Mouse (Mus musculus) embryo, embryonic 10.5 days (tissue): ENCODE results near the gene Fam205c.

Experiments used
- DNase-seq: peaks from one replicate; pipeline ENCODE4 v3.0.0-alpha.2; 2015; ENCODE audit warnings: low spot score

Fam205c gene

DNA sequence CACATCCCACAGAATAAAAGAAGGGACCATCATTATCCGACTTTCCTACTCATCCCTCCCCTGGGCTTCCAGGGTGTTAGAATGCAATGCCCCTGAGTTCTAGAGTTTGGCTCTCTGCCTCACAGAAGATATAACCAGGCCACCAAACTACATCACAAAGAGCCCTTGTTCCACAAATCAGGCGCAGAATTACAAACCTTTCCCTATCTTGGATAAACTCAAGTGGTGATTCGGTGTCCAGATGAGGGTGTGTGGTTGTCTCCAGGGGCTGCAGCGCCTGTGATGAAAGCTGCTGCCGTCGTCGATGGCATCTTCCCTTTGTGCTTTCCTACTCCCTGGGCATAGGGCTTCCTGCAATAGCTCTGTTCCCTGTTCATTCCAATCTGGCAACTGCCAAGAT, at the start of gene Fam205c:
Gene Fam205c, minus strand, starts transcription at position 101 of the 400 bp plus-strand sequence.
- DNase-seq: no peak

DNA sequence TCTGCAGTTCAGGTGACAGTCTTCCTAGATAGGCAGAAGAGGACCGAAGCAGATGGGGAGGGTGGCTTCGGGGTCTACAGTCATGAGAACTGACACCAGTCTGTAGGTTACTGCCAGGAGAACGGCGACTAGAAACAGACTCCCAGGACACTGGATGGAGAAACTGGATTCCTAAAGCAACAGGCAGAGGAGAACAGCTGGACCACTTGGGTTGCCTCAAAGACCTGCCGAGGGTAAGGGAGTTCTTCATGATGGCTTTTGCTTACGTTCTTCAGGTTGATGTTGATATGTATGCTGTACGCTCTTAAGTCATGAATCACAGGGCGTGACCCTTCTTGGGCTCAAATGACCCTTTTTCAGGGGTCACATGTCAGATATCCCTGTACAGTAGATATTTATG, 48.4 kb upstream of the Fam205c start:
- DNase-seq: no peak

DNA sequence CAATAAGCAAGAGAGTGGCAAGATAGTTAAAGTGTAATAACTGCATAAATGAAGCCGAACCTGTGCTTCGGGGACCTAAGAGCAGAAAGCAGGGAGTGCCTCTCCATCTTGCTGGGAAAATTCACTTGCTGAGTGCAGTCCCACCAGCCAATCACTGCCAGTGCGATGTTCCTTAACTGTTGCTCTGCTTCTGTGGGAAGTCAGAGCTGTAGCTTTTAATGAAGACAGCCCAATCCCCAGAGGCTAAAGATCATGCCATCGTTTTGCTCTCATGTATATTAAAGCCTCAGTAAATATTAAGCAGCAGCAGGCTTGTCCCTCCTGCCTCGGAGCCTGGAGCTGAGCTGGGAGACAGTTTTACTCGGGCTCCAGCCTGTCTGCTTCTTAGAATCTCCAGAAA, 48.0 kb upstream of the Fam205c start:
- DNase-seq: no peak

- no peak for DNase-seq
These were observed 47.5 kb upstream of the Fam205c start for GRCm38 (mm10) chr4:42921536-42921935.

DNA sequence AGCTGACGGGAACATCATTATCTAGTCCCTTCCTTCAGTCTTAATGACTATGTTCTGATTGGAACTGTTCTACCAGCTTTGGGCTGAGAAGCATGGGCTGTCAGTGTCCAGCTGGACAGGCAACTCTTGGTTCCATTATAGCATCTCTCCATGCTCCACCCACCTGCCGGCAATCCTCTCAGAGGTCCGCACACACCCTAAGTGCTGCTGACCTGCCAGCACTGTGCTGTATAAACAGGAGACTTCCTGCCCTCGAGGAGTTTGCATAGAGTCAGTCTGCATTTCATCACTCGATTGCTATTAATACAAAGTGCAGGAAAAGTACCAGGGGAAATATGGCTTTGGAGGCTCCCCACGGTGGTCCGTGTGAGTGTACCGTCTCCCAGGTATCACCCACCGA, 46.7 kb upstream of the Fam205c start:
- DNase-seq: no peak

GRCm38 (mm10) chr4:42917402-42917774, 43.4 kb upstream of the Fam205c start:
- peak; percentile 21 for DNase-seq

- peak; percentile 41 for DNase-seq
These were observed 42.8 kb upstream of the Fam205c start, which contains the start of gene Phf24 for GRCm38 (mm10) chr4:42916617-42917401. Phf24 (plus strand) TSS chr4:42916660.

DNA sequence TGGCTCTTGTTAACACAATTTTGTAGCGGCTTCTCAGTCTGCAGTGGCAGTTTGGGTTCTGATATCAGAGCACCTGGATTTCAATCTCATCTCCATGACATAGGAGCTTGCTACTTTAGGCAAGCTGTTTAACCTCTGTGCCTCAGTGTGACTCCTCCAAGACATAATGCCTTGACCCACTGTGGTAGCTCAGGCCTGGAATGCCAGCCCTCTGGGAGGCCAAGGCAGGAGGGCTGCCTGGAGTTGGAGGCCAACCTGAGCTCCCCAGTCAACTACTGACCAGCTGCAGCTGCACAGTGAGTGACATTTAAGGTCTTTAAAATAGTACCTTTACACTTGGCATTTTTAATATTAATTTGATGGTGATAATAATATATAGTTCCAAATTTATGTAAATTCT, 41.9 kb upstream of the Fam205c start:
- DNase-seq: no peak

DNA sequence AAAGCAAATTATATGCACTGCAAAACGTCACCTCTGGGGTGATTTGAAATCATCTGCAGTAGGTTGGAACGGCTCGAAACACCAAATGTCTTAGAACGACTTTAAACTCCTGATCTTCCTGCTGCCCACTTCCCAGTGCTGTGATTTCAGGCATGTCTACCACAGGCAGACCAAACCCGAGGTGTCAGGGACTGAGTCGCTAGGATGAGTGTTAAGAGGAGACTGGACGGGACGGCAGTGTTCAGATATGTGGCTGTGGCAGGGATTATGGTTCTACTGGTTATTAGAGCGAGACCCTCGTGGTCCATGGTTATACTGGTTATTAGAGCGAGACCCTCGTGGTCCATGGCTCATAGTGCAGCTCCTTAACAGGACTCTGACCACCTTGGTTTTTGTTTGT, 41.3 kb upstream of the Fam205c start:
- DNase-seq: no peak

- DNase-seq: no peak
These were observed 39.4 kb upstream of the Fam205c start for GRCm38 (mm10) chr4:42913391-42913790.

DNA sequence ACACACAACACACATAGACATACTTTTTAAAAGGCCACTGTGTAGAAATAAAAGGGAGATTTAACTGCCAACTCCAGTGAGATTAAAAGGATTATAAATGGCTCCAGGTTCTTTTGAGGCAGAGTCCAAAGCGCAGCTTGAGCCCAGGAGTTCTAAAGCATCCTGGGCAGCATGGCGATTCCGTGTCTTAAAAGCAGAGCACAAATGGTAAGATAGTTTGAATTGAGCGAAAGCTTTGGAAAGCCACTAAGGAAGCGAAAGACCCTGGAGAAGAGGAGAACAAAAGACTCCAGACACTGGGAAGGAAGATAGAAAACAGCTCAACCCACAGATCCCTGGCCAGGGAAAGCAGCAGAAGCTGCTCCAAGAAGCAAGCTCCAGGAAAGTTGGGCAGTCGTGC, 30.9 kb upstream of the Fam205c start:
- no peak for DNase-seq

DNA sequence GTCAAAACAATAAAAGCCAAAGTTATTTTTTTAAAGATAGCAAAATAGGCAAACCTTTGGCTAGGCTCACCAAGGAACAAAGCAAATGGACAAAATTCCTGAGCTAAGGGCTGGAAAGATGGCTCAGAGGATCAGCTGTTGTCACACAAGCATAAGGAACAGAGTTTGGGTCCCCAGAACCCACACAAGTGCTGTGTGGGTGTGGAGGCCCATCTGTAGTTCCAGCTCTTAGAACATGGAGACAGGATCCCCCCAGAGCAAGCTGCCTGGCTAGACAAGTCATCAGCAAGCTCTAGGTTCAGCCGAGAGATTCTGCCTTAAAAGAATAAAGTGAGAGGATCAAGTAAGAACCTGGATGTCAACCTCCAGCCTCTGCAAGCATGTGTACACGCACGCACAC, 30.5 kb upstream of the Fam205c start:
- DNase-seq: no peak

DNA sequence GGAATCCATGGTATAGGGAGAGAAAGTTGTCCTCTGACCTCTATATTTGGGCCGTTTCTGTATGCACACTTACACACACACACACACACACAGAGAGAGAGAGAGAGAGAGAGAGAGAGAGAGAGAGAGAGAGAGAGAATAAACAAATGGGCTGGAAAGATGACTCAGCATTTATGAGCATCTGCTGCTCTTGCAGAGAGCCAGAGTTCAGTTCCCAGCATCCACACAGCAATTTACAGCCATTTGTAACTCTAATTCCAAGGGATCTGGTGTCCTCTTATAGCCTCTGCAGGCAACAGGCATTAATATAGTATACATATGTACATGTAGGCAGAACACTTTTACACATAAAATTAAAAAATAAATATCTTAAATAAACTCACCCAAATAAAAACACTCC, 29.9 kb upstream of the Fam205c start:
- peak; percentile 6 for DNase-seq

GRCm38 (mm10) chr4:42902730-42903129, 28.7 kb upstream of the Fam205c start:
- DNase-seq: no peak

- peak; percentile 36 for DNase-seq
These were observed 28.1 kb upstream of the Fam205c start for GRCm38 (mm10) chr4:42902174-42902573.

GRCm38 (mm10) chr4:42900878-42901277, 26.8 kb upstream of the Fam205c start:
- DNase-seq: no peak

- no peak for DNase-seq
These were observed 24.9 kb upstream of the Fam205c start for GRCm38 (mm10) chr4:42898914-42899313.

GRCm38 (mm10) chr4:42895118-42895517, 21.1 kb upstream of the Fam205c start:
- DNase-seq: no peak

GRCm38 (mm10) chr4:42891176-42891575, 17.1 kb upstream of the Fam205c start:
- no peak for DNase-seq

DNA sequence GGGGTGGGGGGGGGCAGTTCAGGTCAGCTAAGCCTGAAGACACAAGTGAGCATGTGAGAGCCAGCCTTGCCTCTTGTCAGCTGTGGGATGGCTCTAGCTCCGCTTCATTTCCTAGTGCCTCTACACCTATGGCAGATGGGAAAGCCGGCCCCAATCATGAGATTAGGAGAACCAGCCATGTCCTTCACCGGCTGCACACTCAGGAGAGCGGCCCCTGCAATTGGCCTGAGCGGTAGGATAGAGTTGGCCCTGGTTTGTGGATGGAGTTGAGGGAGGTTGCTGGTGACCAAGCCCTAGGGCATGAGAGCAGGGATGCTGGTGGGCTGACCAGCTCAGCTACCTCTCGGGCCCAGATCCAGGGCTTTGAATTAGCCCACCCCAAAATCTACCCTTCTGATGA, 14.8 kb upstream of the Fam205c start:
- DNase-seq: no peak

DNA sequence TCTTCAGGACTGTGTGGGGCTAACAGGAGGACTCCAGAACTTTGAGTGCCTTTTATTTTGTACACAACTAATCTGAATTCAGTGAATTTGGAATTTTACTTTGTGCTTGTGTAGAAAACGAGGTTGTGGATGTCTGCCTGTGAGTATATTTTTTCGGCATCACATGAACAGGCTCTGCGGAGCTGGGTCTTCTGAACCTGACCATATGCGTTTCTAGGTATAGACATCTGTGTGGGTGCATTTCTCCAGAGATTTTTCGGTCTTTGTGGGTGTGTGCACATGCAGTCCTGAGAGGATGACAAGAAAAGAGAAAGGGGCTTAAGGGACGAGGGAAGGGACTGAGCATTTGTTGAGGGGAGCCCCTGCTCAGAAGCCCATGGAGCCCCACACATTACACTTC, 12.9 kb upstream of the Fam205c start:
- no peak for DNase-seq

DNA sequence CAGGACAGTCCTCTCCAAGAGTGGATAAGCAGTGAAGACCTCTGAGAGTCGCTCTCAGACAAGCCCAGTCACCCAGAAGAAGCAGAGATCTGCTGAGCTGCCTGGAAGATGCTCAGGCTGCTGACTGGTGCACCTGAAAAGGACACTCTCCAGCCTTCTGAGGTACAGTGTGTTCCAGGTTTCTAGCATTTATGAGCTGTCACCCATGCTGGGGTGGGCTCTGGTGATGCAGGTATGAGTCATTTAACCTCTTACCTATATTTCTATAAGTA, 6.6 kb upstream of the Fam205c start:
- DNase-seq: no peak

- DNase-seq: no peak
These were observed 6.0 kb upstream of the Fam205c start for GRCm38 (mm10) chr4:42879829-42880676.

- DNase-seq: no peak
These were observed 3.6 kb upstream of the Fam205c start for GRCm38 (mm10) chr4:42877657-42878056.
